Mouse (Mus musculus) left cerebral cortex, postnatal 14 days (tissue): Measurements from ENCODE around the gene Xylb. TPM values are rescaled to one million over a fixed set of nuclear protein-coding genes. Genes with fewer than 3 reads are reported as not detected.

Experiments
- DNase-seq, 2 experiments: peaks; one replicate each; pipeline ENCODE4 v3.0.0; 2021 to 2022; ENCODE audit warnings: low spot score in 2 of 2, mixed read lengths in 1 of 2
- intact Hi-C: fragments of 180-260 bp; cut with DNase I; formaldehyde crosslinking; loops from one replicate; pipeline ENCODE4 v1.15.1; 2025
- long read RNA-seq, 2 experiments: library from polyadenylated mRNA; stranded (forward); transcript quantifications; one replicate each; pipeline ENCODE4 v2.0.0; 2021
- total RNA-seq, 2 experiments: library from RNA; stranded (reverse); gene quantifications; 2 replicates each; pipeline ENCODE4 v1.2.3; 2021

The Xylb gene
- 1 to 10 TPM; 3.8 to 3.9 TPM for total RNA-seq
- long read RNA-seq, experiment 1, partial matches to known transcripts = 1 of 6 reads
- long read RNA-seq, experiment 1, other reads (novel, unspliced or antisense) = 3 of 6 reads
- long read RNA-seq, experiment 2, partial matches to known transcripts = 0 of 1 reads
- long read RNA-seq, experiment 2, other reads (novel, unspliced or antisense) = 0 of 1 reads

DNA sequence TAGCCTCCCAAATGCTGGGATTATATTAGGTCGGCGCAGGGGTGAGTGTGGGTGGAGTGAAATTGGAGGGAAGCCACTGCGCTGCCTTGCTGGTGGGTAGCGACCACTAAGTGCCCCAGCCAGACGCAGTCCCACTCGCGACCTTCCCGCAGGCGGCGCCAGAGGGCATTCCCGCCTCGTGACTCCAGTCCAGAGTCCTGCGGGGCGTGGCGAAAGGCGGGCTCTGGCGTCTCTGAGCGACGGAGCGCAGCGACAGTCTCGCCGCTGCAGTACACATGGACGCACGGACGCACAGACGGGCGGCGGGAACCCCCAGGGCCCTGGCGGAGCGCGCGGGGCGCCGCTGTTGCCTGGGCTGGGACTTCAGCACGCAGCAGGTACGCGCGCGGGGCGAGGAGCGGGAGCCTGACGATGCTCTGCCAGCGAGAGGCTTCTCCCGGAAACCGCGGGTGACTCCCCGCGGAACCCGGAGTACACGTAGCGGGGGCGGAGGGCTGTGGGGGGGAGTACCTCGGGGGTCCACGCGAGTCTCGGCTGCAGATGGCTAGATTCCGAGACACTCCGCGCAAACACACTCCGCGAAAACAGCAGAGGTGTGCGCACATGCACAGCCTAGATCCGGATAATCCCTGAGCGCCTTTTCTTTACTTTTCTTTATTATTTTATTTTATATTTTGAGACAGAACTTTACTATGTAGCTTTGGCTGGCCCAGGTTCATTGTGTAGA lies at the start of gene Xylb:
Gene Xylb, plus strand, starts transcription at position 51 of the 727 bp plus-strand sequence.
- DNase-seq = peak; percentile 84 to 89

DNA sequence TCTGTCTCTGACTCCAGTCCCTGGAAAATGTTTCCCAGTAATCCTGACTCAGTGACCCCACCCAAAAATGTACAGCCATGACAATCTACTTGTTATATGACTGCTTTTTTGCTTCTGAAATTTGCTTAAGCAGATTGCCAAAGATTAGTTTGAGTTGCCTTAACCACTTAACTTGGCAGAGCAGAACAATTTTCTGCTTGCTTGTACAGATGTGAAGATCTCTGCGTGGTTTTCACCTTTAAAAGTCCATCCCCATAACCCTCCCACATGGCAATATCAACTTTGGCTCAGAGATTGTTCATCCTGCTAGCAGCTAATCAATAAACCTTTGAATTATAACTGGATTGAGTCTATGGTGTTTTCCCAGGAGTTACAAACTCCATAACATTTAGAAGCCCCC lies 48.1 kb upstream of the Xylb start:
- DNase-seq = no peak
- intact Hi-C loops = no loop called here

More for the DNA sequence above, at the start of gene Xylb:
- intact Hi-C loops = loop anchor here (5.0 kb wide), 2 partner anchors 40 to 75 kb away; no protein-coding TSS in a partner anchor

DNA sequence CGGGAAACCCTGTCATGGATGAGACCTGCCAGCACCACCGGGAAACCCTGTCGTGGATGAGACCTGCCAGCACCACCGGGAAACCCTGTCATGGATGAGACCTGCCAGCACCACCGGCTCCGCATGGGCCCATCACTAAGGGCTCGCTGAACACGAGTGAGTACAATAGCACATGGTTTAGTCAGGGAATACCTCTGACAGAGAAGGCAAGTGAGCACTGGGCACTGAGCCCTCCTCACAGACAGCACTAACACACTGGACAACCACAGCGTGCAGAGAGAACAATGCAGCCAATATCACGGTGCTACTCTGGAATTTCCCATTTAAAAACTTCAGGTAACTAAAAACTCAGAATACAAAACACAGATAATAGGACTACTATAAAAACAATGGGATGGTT lies 44.1 kb upstream of the Xylb start:
- no peak for DNase-seq

GRCm38 (mm10) chr9:119318891-119319290 lies 38.3 kb upstream of the Xylb start:
- intact Hi-C loops = no loop called here
- no peak for DNase-seq

More for the DNA sequence above, 44.1 kb upstream of the Xylb start:
- intact Hi-C loops = no loop called here

DNA sequence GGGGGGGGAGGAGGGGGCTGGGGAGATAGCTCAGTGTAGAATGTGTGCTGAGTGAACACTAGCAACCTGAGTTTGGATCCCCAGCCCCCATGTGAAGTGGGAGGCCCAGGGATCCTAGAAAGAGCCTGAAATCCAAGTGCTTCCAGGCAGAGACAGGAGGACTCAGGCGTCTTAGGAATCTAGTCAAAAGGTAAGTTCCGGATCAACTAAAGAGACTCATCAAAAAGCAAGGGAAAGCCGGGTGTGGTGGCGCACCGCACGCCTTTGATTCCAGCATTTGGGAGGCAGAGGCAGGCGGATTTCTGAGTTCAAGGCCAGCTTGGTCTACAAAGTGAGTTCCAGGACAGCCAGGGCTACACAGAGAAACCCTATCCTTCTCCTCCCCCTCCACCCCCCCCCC lies 36.7 kb upstream of the Xylb start:
- intact Hi-C loops = loop anchor here (10.0 kb wide), 1 partner anchor 216 kb away; the partner anchor contains the start of gene Dlec1
- DNase-seq = no peak

DNA sequence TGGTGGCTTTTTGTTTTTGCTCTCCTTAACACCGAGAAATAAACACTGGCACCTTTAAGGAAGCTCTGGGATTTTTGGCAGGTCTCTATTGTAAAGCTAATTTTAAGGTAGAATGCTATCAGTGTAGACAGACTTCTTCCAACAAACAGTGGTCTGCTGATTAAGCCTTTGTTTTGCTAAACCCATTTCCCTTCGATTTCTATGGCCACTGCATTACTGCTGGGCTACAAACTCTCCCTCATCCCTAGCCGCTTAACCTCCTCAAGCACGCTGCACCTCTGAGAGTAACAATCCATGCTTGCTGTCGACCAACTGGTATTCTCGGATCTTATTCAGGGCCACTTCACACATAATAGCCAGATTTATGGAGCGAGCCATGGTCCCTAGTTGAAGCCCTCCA lies 36.2 kb upstream of the Xylb start:
- intact Hi-C loops = loop anchor here (10.0 kb wide), 1 partner anchor 216 kb away; the partner anchor contains the start of gene Dlec1
- no peak for DNase-seq

DNA sequence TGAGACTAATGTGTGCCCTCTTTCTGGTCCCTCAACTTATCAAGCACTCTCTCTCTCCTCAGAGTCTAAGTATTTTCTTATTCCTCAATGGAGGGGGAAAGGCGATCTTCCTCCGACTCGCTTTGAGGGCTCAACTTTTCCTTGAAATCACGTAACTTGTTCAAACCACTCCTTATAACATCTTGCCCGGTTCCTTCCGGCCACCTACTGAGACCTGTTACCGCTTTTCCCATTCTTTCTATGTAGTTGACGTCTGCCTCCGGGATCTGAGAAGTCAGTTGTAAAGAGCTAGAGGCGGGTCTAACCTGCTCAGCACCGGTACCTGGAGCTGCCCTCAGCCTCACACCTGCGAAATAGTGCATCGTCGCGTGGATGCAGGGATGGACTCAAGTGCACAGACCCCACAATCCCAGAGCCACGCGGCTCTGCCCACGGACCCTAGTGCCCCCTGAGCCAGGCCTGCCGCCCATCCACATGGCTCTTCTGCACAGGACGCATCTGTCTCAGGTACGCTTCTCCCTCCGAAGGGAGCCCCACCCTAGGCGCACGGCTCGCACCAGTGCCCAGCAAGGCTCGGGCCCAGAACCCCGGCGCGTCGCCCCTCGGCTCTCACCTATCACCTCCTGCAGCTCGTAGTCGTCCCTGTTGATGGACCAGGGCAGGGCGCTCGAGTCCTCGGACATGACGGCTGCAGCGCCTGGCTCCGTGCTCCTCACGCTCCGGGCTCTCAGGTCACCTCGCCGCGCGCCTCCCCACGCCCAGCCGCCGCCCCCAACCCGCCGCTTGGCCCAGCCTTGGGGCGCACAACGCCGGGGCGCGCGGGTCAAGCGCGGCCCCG lies 35.6 kb upstream of the Xylb start:
- no peak for DNase-seq
- intact Hi-C loops = loop anchor here (10.0 kb wide), 1 partner anchor 217 kb away; the partner anchor contains the start of gene Dlec1

- DNase-seq = peak; percentile 99
- intact Hi-C loops = loop anchor here (10.0 kb wide), 1 partner anchor 218 kb away; the partner anchor contains the start of gene Dlec1
Measured at GRCm38 (mm10) chr9:119322289-119323259, 34.6 kb upstream of the Xylb start, which contains the start of gene Oxsr1. Gene Oxsr1 (minus strand): TSS chr9:119322427.

DNA sequence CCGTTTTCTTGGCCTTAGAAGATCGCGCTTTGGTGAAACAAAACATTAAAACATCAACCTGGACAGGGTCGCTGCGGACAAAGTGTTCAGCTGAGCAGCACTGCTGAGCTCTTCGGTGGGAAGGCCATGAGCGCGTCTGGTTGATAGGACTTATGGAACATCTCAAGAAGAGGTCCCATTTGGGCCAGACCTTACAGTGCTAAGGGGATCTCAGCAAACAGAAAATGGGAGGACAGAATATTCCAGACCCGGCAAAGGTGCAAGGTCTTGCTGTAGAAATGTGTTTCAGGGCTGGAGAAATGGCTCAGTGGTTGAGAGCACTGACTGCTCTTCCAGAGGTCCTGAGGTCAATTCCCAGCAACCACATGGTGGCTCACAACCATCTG lies 33.9 kb upstream of the Xylb start:
- intact Hi-C loops = loop anchor here (10.0 kb wide), 1 partner anchor 218 kb away; the partner anchor contains the start of gene Dlec1
- DNase-seq = no peak

GRCm38 (mm10) chr9:119324130-119324529 lies 33.1 kb upstream of the Xylb start:
- intact Hi-C loops = loop anchor here (10.0 kb wide), 1 partner anchor 219 kb away; the partner anchor contains the start of gene Dlec1

DNA sequence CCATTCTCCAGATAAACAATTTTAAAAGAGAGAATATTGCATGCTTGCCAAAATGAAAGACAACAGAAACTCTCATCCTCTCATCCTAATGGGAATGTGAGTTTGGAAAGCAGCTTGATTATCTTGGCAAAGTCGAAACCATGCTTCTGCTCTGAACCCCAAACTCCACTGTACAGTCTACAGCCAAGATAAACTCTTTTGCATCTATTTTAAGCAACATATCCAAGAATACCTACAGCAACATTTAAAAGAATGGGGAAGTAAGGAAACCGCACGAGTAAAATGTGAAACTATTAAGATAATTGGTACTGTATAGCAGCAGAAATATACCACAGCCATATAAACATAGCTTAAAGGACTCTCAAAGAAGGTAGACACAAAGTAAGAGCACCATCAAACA lies 28.7 kb upstream of the Xylb start:
- no peak for DNase-seq
- intact Hi-C loops = loop anchor here (10.0 kb wide), 1 partner anchor 224 kb away; the partner anchor contains the start of gene Dlec1

More at GRCm38 (mm10) chr9:119324130-119324529, 33.1 kb upstream of the Xylb start:
- DNase-seq = no peak

GRCm38 (mm10) chr9:119330186-119330963 lies 26.8 kb upstream of the Xylb start:
- DNase-seq = no peak
- intact Hi-C loops = no loop called here

DNA sequence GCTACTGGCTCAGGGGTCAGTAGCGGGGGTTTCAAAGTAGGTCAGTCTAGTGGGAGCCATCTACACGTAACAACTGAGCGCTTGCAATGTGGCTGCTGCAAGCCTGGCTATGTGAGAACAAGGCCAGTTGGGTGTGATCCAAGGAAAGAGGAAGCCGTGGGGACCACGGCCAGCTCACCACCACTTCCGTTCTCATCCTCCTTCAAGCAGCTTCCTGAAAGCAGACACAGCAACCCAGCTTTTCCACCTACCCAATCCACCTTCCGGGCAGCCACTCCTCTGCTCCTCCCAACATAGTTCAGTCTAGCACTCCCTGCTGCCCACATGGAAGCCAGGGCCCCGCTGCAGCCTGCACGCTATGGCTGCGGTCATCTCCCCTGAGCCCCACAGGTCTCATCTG lies 22.9 kb upstream of the Xylb start:
- DNase-seq = peak; percentile 39 to 60
- intact Hi-C loops = no loop called here

DNA sequence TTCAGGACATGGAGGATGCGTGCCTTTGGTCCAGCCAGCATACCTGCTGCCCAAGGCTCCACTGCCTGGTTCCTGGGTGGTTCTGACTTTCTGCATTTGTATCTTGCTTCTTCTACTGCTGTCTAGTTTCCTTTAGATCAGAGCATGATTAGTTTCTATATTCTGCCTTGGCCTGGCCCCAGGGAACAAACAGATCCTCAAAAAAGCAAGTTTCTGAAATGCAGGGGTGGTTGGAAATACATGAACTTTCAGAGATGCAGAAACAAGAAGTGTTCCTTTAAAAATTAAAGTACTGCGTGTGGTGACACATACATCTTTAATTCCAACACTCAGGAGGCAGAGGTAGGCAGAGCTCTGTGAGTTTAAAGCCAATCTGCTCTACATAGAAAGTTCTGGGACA lies 22.3 kb upstream of the Xylb start:
- intact Hi-C loops = no loop called here
- peak; percentile 26 to 57 for DNase-seq

DNA sequence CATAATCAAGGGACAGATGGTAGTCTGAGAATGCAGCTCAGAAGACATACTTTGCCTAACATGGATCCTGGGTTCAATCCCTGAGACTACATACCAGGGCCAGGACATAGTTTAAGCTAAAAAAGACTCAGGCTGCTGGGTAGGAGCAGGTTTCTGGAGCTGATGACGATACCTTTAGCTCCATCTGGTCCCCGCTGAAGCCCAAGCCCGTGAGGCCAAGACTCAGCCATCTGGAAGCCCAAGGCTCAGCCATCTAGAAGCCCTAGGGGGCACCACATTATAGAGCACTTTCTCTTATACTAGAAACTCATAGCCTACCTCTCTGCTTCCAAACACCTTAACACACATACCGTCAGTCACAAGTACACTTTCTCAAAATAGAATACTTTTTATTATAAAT lies 21.6 kb upstream of the Xylb start:
- intact Hi-C loops = no loop called here
- DNase-seq = no peak

DNA sequence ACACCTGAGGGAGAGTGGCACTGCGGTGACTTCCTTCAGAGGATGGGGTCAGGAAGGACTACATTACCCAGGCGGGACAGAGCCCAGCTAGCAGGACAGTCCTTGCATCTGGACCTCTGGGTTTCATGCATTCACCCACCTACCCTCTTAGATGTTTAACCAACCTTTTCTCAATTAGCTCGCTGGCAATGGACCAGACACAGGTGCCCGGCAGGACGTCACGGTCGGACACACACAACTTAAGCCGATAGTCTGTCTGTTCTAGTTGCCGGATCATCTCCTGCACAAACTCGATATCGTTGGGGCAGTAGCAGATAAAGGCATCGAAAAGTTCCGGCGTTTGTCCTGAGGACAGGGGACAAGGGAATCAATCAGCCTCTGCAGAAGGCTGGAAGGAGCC lies 19.3 kb upstream of the Xylb start:
- no peak for DNase-seq
- intact Hi-C loops = no loop called here

- intact Hi-C loops = no loop called here
- DNase-seq = no peak
Measured at GRCm38 (mm10) chr9:119338350-119338749, 18.8 kb upstream of the Xylb start.

DNA sequence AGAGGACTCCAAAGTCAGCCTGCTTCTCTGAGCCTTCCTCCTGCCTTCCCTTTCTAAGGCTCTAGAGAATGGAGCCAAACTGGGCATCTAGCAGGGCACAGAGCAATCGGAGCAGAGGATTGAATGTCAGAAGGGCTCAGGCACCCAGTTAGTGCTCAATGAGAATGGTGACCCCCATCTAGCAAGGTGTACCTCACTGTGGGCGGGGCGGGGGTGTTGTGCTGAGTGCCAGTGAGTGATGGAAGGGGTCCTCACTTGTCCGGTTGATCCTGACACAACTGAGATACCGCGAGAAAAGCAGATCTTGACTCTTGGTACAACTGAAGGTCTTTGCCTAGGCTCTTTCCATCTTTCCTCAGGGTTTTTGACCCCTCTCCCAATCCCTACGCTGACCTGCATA lies 18.1 kb upstream of the Xylb start:
- intact Hi-C loops = no loop called here
- DNase-seq = no peak
